Mouse (Mus musculus): ENCODE measurements around the gene BC003965. TPM values are rescaled to one million over a fixed set of nuclear protein-coding genes. Genes with fewer than 3 reads are reported as not detected.

The BC003965 gene
- polyA plus RNA-seq, 1 experiment from 2014 or later, result 31.4 TPM

DNA sequence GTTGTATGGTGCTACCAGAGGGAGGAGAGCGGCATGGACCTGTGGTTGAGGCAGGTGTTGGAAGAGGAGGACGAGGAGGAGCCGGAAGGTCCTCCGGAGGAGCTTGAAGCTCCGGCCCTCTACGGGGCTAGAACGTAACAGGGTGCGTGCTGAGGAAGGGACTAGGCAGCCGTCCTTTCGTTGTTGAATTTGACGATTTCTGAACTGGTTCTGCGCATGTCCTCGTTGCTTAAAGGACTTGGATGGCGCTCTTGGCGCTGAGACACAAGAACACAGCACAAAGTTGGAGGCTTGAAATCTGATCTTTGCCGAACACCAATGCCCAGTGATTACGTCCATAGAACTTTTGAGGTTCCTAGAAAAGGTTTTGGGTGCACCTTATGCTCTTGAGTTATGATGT is 607 bp downstream of the BC003965 start:
- Histone ChIP-seq H3K9ac (peak overlapping the region; percentile 78), H3K27me3 (no peaks in the 10 kb centered on the region), H3K4me2 (peak overlapping the region; percentile 89), H3K4me3 (peak overlapping the region; percentile 70), H3K36me3 (peaks cover 7% of the 10 kb centered on the region), H3K9me3 (no peaks in the 10 kb centered on the region), H3K27ac (peak overlapping the region; percentile 92), H3K4me1 (peaks cover 35% of the 10 kb centered on the region)
- 8% methylated on average over 17 of the region's 17 CpGs for WGBS
- ATAC-seq (ENCODE audit: insufficient number of reproducible peaks, low FRiP score, low TSS enrichment, low read depth), result no peak

DNA sequence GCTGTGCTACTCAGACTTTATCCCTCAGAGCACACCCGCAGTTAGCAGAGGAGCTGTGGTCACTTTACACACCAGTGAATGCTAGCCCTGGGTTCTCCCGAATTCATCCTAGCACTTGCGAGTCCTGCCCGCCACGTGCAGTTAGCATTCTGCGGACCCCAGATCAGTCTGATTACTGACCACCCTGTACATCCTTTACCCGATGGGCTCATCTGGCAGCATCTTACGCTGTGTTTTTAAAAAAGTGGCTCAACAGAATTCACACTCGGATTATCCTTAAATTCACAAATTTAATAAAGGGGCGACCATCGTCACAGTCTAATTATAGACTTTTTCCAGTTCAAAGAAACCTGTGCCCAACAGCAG is 3.4 kb downstream of the BC003965 start:
- WGBS, result 5% methylated on average over 11 of the region's 11 CpGs
- Histone ChIP-seq H3K27me3 (no peaks in the 10 kb centered on the region), H3K36me3 (peaks cover 25% of the 10 kb centered on the region), H3K4me1 (peaks cover 35% of the 10 kb centered on the region), H3K4me2 (peak overlapping the region; percentile 79), H3K4me3 (peak overlapping the region; percentile 91), H3K9me3 (no peaks in the 10 kb centered on the region), H3K9ac (peak overlapping the region; percentile 94), H3K27ac (peak overlapping the region; percentile 89)
- ATAC-seq (ENCODE audit: insufficient number of reproducible peaks, low FRiP score, low TSS enrichment, low read depth), result no peak

DNA sequence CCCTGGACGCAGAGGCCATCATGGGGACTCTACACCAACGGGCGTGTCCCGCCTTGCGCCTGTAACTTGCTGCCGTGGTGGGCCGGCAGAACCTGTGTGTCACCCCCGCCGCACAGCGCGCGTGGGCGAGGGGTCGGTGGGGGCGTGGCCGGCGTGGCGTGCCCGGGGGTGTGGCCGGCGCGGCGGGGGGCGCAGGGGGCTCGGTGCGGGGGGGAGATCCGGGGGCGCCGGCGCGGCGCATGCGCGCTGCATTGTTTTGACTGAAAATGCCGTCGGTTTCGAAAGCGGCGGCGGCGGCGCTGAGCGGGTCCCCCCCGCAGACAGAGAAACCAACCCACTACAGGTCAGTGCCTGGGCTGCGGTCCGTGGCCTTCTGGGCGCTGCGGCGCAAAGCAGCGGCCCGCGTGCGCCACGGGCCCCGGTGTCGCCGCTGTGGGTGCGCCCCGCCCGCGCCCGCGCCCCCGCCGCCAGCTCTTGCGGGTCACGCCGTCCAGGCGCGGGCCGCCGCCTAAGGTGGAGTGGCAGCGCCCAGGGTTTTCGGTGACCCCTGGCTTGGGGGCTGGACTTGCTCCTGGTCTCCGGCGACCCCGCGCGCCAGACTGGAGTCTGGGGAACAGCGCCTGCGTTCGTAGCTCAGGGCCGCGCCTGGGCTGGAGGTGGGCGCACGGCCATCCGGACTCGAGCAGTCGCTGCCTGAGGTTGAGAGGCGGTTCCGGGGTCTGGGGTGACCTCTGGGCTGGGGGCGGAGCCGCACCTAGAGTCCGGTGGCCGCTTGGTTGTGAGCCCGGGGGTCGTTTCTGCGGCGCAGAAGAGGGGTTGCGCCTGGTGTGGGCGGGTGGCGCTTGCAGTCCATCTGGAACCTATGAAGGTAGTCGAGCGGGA is 4.0 kb downstream of the BC003965 start, which contains the start of gene Unkl:
Gene Unkl, plus strand, starts transcription at position 248 of the 882 bp plus-strand sequence.
- H3K27ac ChIP-seq, result peak within 1 kb of the TSS; percentile 89
- peaks cover 31% of the 10 kb centered on the region for H3K4me1 ChIP-seq
- peaks cover 25% of the 10 kb centered on the region for H3K36me3 ChIP-seq
- under 1% methylated on average over 99 of the region's 104 CpGs for WGBS
- peak within 1 kb of the TSS; percentile 91 for H3K4me3 ChIP-seq
- H3K9ac ChIP-seq, result peak within 1 kb of the TSS; percentile 94
- peak within 1 kb of the TSS; percentile 79 for H3K4me2 ChIP-seq
- peak; percentile 66 for ATAC-seq (ENCODE audit: insufficient number of reproducible peaks, low FRiP score, low TSS enrichment, low read depth)
- no peaks in the 10 kb centered on the region for H3K27me3 ChIP-seq
- H3K9me3 ChIP-seq, result no peaks in the 10 kb centered on the region

- H3K4me2 ChIP-seq, result peak overlapping the region; percentile 79
- peaks cover 26% of the 10 kb centered on the region for H3K4me1 ChIP-seq
- H3K27ac ChIP-seq, result no peak overlapping the region
- 2% methylated on average over 15 of the region's 16 CpGs for WGBS
- peak overlapping the region; percentile 94 for H3K9ac ChIP-seq
- H3K27me3 ChIP-seq, result no peaks in the 10 kb centered on the region
- ATAC-seq (ENCODE audit: insufficient number of reproducible peaks, low FRiP score, low TSS enrichment, low read depth), result no peak
- peaks cover 31% of the 10 kb centered on the region for H3K36me3 ChIP-seq
- no peaks in the 10 kb centered on the region for H3K9me3 ChIP-seq
- peak overlapping the region; percentile 91 for H3K4me3 ChIP-seq
Observed at GRCm38 (mm10) chr17:25189091-25189490, 4.7 kb downstream of the BC003965 start.

DNA sequence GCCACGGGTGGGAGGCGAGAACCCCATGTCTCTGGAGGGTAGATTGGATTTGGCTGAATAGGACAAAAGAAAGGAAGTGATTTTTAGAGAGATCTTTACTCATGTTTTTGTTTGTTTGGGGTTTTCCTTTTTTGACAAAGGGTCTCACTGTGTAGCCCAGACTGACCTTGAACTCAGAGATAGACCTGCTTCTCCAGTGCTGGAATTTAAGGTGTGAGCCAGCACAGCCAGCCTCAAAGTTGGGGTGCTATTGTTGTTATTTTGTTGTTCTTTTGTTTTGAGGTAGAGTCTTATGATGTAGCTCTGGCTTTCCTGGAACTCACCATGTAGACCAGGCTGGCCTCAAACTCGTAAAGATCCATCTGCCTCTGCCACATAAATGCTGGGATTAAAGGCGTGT is 18.0 kb downstream of the BC003965 start:
- no peaks in the 10 kb centered on the region for H3K9me3 ChIP-seq
- peaks cover 83% of the 10 kb centered on the region for H3K36me3 ChIP-seq
- H3K9ac ChIP-seq, result no peak overlapping the region
- H3K4me2 ChIP-seq, result no peak overlapping the region
- H3K4me1 ChIP-seq, result no peaks in the 10 kb centered on the region
- no peaks in the 10 kb centered on the region for H3K27me3 ChIP-seq
- H3K4me3 ChIP-seq, result no peak overlapping the region
- no peak for ATAC-seq (ENCODE audit: insufficient number of reproducible peaks, low FRiP score, low TSS enrichment, low read depth)
- 90% methylated on average over 4 of the region's 4 CpGs for WGBS
- H3K27ac ChIP-seq, result no peak overlapping the region

DNA sequence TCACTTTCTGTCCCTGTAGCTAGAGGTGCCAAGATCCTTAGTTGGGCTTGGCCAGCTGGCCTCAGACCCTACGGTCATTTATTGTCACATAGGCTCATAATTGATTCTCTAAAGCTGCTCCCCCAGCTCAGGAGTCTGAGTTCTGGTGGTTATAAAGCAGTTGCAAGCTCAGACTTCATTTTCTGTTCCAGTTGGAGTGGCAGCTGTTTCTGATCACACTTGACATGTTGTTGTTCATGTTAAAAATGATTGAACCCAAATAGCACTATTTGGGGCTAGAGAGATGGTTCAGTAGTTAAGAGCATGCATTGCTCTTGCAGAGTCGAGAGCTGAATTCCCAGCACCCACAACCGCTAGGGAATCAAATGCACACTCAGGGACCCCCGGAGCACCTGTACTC is 25.7 kb downstream of the BC003965 start:
- WGBS, result 80% methylated on average over 4 of the region's 4 CpGs
- no peak overlapping the region for H3K27ac ChIP-seq
- no peak overlapping the region for H3K9ac ChIP-seq
- H3K27me3 ChIP-seq, result no peaks in the 10 kb centered on the region
- ATAC-seq (ENCODE audit: insufficient number of reproducible peaks, low FRiP score, low TSS enrichment, low read depth), result no peak
- H3K36me3 ChIP-seq, result peaks cover 90% of the 10 kb centered on the region
- no peaks in the 10 kb centered on the region for H3K4me1 ChIP-seq
- H3K4me2 ChIP-seq, result no peak overlapping the region
- H3K4me3 ChIP-seq, result no peak overlapping the region
- H3K9me3 ChIP-seq, result no peaks in the 10 kb centered on the region

GRCm38 (mm10) chr17:25210680-25211466 is 26.5 kb downstream of the BC003965 start:
- no peak for ATAC-seq (ENCODE audit: insufficient number of reproducible peaks, low FRiP score, low TSS enrichment, low read depth)
- Histone ChIP-seq H3K27ac (no peak overlapping the region), H3K27me3 (no peaks in the 10 kb centered on the region), H3K36me3 (peaks cover 90% of the 10 kb centered on the region), H3K4me1 (no peaks in the 10 kb centered on the region), H3K4me2 (no peak overlapping the region), H3K9me3 (no peaks in the 10 kb centered on the region), H3K9ac (no peak overlapping the region), H3K4me3 (no peak overlapping the region)
- WGBS, result 81% methylated on average over 15 of the region's 15 CpGs

GRCm38 (mm10) chr17:25211705-25212104 is 27.4 kb downstream of the BC003965 start:
- Histone ChIP-seq H3K4me3 (no peak overlapping the region), H3K4me1 (no peaks in the 10 kb centered on the region), H3K27ac (no peak overlapping the region), H3K36me3 (peaks cover 91% of the 10 kb centered on the region), H3K4me2 (no peak overlapping the region), H3K27me3 (no peaks in the 10 kb centered on the region), H3K9me3 (no peaks in the 10 kb centered on the region), H3K9ac (no peak overlapping the region)
- 81% methylated on average over 4 of the region's 4 CpGs for WGBS
- no peak for ATAC-seq (ENCODE audit: insufficient number of reproducible peaks, low FRiP score, low TSS enrichment, low read depth)

GRCm38 (mm10) chr17:25215431-25215830 is 31.1 kb downstream of the BC003965 start:
- H3K27ac ChIP-seq, result no peak overlapping the region
- H3K27me3 ChIP-seq, result no peaks in the 10 kb centered on the region
- peaks cover 89% of the 10 kb centered on the region for H3K36me3 ChIP-seq
- H3K4me3 ChIP-seq, result no peak overlapping the region
- no peak for ATAC-seq (ENCODE audit: insufficient number of reproducible peaks, low FRiP score, low TSS enrichment, low read depth)
- no peak overlapping the region for H3K4me2 ChIP-seq
- 83% methylated on average over 3 of the region's 3 CpGs for WGBS
- H3K9ac ChIP-seq, result no peak overlapping the region
- H3K4me1 ChIP-seq, result no peaks in the 10 kb centered on the region
- H3K9me3 ChIP-seq, result no peaks in the 10 kb centered on the region

DNA sequence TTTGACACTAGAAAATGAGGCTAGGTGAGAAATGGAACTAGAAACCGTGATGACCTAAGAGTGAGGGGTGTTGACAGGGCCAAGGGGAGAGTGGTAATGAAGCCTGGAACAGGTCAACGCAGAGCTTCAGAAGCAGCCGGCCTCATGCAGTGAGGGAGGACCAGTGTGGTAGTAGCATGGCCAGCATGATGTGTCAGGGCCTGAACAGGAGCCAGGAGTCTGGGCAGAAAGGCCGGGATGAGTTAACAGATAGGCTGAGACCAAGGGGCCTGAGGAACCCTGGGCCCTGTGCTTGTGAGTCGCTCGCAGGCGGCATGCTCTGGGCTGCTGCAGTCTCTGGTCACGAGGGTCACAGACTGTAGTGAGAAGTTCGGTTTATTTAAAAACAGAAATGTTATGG is 34.6 kb downstream of the BC003965 start:
- 91% methylated on average over 9 of the region's 9 CpGs for WGBS
- peaks cover 16% of the 10 kb centered on the region for H3K4me1 ChIP-seq
- no peaks in the 10 kb centered on the region for H3K27me3 ChIP-seq
- H3K9me3 ChIP-seq, result no peaks in the 10 kb centered on the region
- H3K4me2 ChIP-seq, result no peak overlapping the region
- ATAC-seq (ENCODE audit: insufficient number of reproducible peaks, low FRiP score, low TSS enrichment, low read depth), result no peak
- no peak overlapping the region for H3K4me3 ChIP-seq
- H3K27ac ChIP-seq, result no peak overlapping the region
- H3K9ac ChIP-seq, result no peak overlapping the region
- peaks cover 61% of the 10 kb centered on the region for H3K36me3 ChIP-seq

DNA sequence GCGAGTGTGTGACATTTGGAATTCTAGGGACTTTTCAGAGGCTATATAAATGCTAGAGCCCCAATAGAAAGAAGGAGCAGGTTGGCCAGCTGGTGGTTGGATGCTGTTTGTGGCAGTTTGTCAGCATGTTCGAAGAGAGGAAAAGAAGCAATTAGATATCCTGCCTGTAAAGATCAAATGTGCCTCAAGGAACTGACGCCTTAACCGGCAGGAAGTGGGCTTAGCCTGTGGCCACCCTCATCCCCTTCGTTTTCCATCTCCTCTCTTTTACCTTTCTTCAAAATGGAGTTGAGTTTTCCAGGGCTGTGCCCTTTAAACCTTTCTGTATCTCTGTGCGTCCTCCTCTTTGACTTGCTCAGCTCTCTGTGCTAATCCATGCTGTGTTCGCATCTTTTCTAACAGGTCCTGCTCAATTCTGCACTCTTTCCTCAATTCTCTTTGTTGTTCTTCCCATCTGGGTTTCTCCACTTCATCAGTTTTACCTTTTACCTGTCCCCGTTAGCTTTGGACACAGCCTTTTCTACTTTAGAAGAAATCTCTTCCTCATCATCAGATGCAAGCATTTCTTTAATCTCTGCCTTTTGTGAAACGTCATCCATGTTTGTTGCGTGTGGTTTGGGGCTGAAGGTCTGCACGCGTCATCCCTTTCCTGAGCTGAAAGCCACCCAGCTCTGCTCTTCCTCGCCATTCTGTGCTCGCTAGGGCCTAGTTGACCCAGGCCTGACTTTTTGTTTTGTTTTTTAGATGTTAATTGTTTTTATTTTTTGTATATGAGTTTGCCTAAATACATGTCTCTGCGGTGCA is 35.3 kb downstream of the BC003965 start:
- Histone ChIP-seq H3K27me3 (no peaks in the 10 kb centered on the region), H3K9me3 (no peaks in the 10 kb centered on the region), H3K4me3 (no peak overlapping the region), H3K4me1 (peaks cover 16% of the 10 kb centered on the region), H3K4me2 (no peak overlapping the region), H3K9ac (no peak overlapping the region), H3K36me3 (peaks cover 59% of the 10 kb centered on the region), H3K27ac (no peak overlapping the region)
- ATAC-seq (ENCODE audit: insufficient number of reproducible peaks, low FRiP score, low TSS enrichment, low read depth), result no peak
- WGBS, result 90% methylated on average over 15 of the region's 15 CpGs

Data from limb, embryonic 15.5 days (tissue).